In genomic region chr6:100833811-100834481, GRCm38 (mm10) we compare ENCODE assay signal across 8 mouse cellular contexts. TPM values are rescaled to one million over a fixed set of nuclear protein-coding genes. Genes with fewer than 3 reads are reported as not detected.
DNase-seq lines count a peak whose midpoint lies in the region; ATAC-seq and TF ChIP-seq lines count a peak whose summit lies in the region.

No protein-coding gene starts in this region.

- H3K36me3 ChIP-seq in hindbrain, postnatal 0 days (ENCODE audit: insufficient read depth, low read length): peaks cover 6% of the 10 kb centered on the region; the same call in 1 of the 2 replicates

- peak overlapping the region; percentile 95 for H3K4me3 ChIP-seq in gastrocnemius, adult 2 months
- H3K4me3 ChIP-seq in hindbrain, postnatal 0 days (ENCODE audit: low read length): peak overlapping the region; percentile 78

- peak overlapping the region; percentile 78 for H3K9ac ChIP-seq in hindbrain, postnatal 0 days (replicated peaks; ENCODE audit: low read length)

- no peaks in the 10 kb centered on the region for H3K9me3 ChIP-seq in hindbrain, postnatal 0 days (ENCODE audit: low read length)

- ATAC-seq in activated CD4-positive, CD25-positive, alpha-beta regulatory T cell, adult 4 months: peak; percentile 43
- peak; percentile 64 for ATAC-seq in common myeloid progenitor, adult 5-6 weeks (replicated peaks; ENCODE audit: low read depth, poor library complexity, severe bottlenecking)
- peak; percentile 93 for ATAC-seq in hindbrain, postnatal 0 days
- peak; percentile 34; the same call in 1 of the 2 replicates for ATAC-seq in megakaryocyte, adult 5-6 weeks (ENCODE audit: poor library complexity, severe bottlenecking)

- peak overlapping the region; percentile 89 for H3K27ac ChIP-seq in gastrocnemius, adult 2 months
- peak overlapping the region; percentile 86 for H3K27ac ChIP-seq in hindbrain, postnatal 0 days

- H3K27me3 ChIP-seq in hindbrain, postnatal 0 days (ENCODE audit: insufficient read depth, low read length): no peaks in the 10 kb centered on the region

- intact Hi-C loops in gastrocnemius, adult 2 months (cut with DNase I): no loop called here

- under 1% methylated on average over 54 of the region's 72 CpGs for WGBS in hindbrain, postnatal 0 days

- DNase-seq in gastrocnemius, adult 2 months: peak; percentile 66
- DNase-seq in hindbrain, postnatal 0 days (ENCODE audit: low spot score): peak; percentile 73
- peak; percentile 35 to 51 for DNase-seq in left cerebral cortex, adult 8-10 months (ENCODE audit: low spot score in 2 of 2)
- peak; percentile 68 to 69 for DNase-seq in right cerebral cortex, postnatal 10 days (ENCODE audit: low spot score in 2 of 2)
- peak; percentile 44 for DNase-seq in urinary bladder, postnatal 25 days (ENCODE audit: low spot score)

- H3K4me1 ChIP-seq in hindbrain, postnatal 0 days (ENCODE audit: insufficient read depth, low read length): peaks cover 4% of the 10 kb centered on the region; the same call in 1 of the 2 replicates

- peak; percentile 44 for TF ChIP-seq CTCF in gastrocnemius, adult 2 months (IDR thresholded peaks at IDR 0.05)
- TF ChIP-seq CTCF in hindbrain, postnatal 0 days (IDR thresholded peaks at IDR 0.05; ENCODE audit: low read depth): peak; percentile 62

- peak overlapping the region; percentile 58 for H3K4me2 ChIP-seq in hindbrain, postnatal 0 days (ENCODE audit: low read depth, low read length)

RNA-seq across cellular contexts. Expression of gene Ppp4r2, which starts 0.5 kb away (rescaled TPM):
- polyA plus RNA-seq in activated CD4-positive, CD25-positive, alpha-beta regulatory T cell, adult 4 months (2017; shearing (Covaris generic)): 10 to 100 TPM; 25.0 to 27.7 TPM
- 76.1 and 92.9 TPM in 2 replicates for total RNA-seq in common myeloid progenitor, adult 5-6 weeks (2017)
- 10 to 100 TPM; 59.3 to 70.9 TPM for total RNA-seq in gastrocnemius, adult 2 months (2021)
- total RNA-seq in hindbrain, postnatal 0 days (2014; rRNA removed): 23.9 and 24.5 TPM in 2 replicates
- 9.5 and 10.9 TPM in 2 replicates for polyA plus RNA-seq in hindbrain, postnatal 0 days (2015; fragmentation: Nextera tagmentation; extraction: Ambion mirVana)
- 10 to 100 TPM; 69.1 to 80.0 (median 76.0) TPM for total RNA-seq in left cerebral cortex, adult 8-10 months (2022)
- 45.4 and 53.3 TPM in 2 replicates for total RNA-seq in megakaryocyte, adult 5-6 weeks (2015)
- 76.6 and 88.4 TPM in 2 replicates for total RNA-seq in megakaryocyte, adult 5-6 weeks (2017)

Comparison
In these comparisons a context has a peak if more than half of its experiments do, and no peak if none do; other contexts are left out.
1. Peak in every context shown above with its lines: DNase-seq, ATAC-seq, H3K4me3 ChIP-seq and H3K27ac ChIP-seq.
2. ATAC-seq: peak in every context shown above with its lines; median percentile 93 in hindbrain, postnatal 0 days; 64 in common myeloid progenitor, adult 5-6 weeks; 43 in activated CD4-positive, CD25-positive, alpha-beta regulatory T cell, adult 4 months; 34 in megakaryocyte, adult 5-6 weeks.